Mouse (Mus musculus): ENCODE results near the gene Itga10.

GRCm38 (mm10) chr3:96696766-96697732, 51.7 kb downstream of the Itga10 start:
- no peak for TF ChIP-seq CTCF (IDR thresholded peaks at IDR 0.05; ENCODE audit: borderline replicate concordance, insufficient read depth, low read length)
- peak; percentile 61 for TF ChIP-seq POLR2A (IDR thresholded peaks at IDR 0.05; ENCODE audit: low read depth, low read length)
